Mouse (Mus musculus): ENCODE data around the gene Chchd2. TPM values are rescaled to one million over a fixed set of nuclear protein-coding genes. Genes with fewer than 3 reads are reported as not detected.
"Not testable (repeated sequence)": the region's sequence is repeated elsewhere in the genome, so short reads cannot be mapped to it uniquely, and the experiment has no call there.

Chchd2 gene
- polyA plus RNA-seq, 1 experiment from 2014 or later = 815 TPM

DNA sequence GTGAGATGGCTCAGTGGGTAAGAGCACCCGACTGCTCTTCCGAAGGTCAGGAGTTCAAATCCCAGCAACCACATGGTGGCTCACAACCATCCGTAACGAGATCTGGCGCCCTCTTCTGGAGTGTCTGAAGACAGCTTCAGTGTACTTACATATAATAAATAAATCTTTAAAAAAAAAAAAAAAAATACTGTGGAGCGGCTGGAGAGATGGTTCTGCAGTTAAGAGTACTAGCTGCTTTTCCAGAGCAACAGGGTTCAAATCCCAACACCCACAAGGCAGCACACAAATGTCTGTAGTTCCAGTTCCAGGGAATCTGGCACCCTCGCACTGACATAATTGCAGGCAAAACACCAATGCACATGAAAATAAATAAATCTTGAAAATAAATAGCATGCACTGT, 3.1 kb upstream of the Chchd2 start:
- ATAC-seq (ENCODE audit: low read depth); H3K4me2 ChIP-seq (ENCODE audit: low read depth, low read length); H3K9ac ChIP-seq (ENCODE audit: low read length); H3K36me3 ChIP-seq (ENCODE audit: control insufficient read depth, insufficient read depth, low read length); H3K4me3 ChIP-seq (ENCODE audit: low read length); H3K27ac ChIP-seq (ENCODE audit: low read length); H3K27me3 ChIP-seq (ENCODE audit: control insufficient read depth, insufficient read depth, low read depth, low read length); H3K4me1 ChIP-seq (replicated peaks; ENCODE audit: control insufficient read depth, insufficient read depth, low read length); H3K9me3 ChIP-seq (ENCODE audit: control insufficient read depth, low read length): not testable (repeated sequence)
- 86% methylated on average over 4 of the region's 7 CpGs for WGBS

DNA sequence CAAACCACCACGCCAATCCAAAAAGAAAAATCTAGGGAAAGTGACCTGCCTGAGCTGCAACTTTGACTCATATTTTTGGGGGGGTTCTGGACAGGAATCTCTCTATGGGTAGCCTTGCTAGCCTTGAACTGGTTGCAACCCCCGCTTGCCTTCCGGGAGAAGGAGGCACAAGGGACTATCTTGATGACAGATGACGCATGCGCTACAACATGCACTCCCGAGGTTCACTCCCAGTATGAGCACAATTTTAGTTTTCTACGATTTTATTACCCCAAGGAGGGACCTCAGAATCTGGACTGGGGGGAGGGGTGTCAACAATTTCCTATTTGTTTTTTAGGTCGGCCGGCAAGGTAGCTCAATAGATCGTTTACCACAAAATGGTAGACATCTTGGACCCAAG, 999 bp downstream of the Chchd2 start:
- H3K36me3 ChIP-seq (ENCODE audit: control insufficient read depth, insufficient read depth, low read length) = peaks cover 17% of the 10 kb centered on the region
- peaks cover 6% of the 10 kb centered on the region; the same call in 1 of the 2 replicates for H3K4me1 ChIP-seq (replicated peaks; ENCODE audit: control insufficient read depth, insufficient read depth, low read length)
- H3K27me3 ChIP-seq (ENCODE audit: control insufficient read depth, insufficient read depth, low read depth, low read length) = no peaks in the 10 kb centered on the region
- H3K9ac ChIP-seq (ENCODE audit: low read length) = peak overlapping the region; percentile 85
- peak overlapping the region; percentile 92 for H3K4me2 ChIP-seq (ENCODE audit: low read depth, low read length)
- no peaks in the 10 kb centered on the region for H3K9me3 ChIP-seq (ENCODE audit: control insufficient read depth, low read length)
- peak overlapping the region; percentile 74 for H3K4me3 ChIP-seq (ENCODE audit: low read length)
- H3K27ac ChIP-seq (ENCODE audit: low read length) = no peak overlapping the region
- ATAC-seq (ENCODE audit: low read depth) = no peak
- 24% methylated on average over 10 of the region's 10 CpGs for WGBS

DNA sequence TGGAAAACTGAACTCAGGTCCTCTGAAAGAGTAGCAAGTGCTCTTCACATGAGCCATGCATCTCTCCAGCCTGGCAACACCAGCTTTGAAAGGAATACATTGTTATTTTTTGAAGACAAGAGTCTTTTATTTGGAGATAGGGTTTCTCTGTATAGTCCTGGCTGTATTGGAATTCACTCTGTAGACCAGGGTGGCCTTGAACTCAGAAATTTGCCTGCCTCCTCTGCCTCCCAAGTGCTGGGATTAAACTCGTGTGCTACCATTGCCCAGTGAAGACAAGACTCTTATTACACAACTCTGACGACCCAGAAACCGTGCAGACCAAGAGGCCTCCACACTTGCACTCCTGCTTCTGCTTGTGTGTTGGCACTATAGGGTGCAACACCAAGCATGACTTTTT, 7.4 kb downstream of the Chchd2 start:
- Histone ChIP-seq H3K4me3 (ENCODE audit: low read length) (no peak overlapping the region), H3K4me2 (ENCODE audit: low read depth, low read length) (no peak overlapping the region), H3K9me3 (ENCODE audit: control insufficient read depth, low read length) (peaks cover 3% of the 10 kb centered on the region), H3K27me3 (ENCODE audit: control insufficient read depth, insufficient read depth, low read depth, low read length) (no peaks in the 10 kb centered on the region), H3K4me1 (replicated peaks; ENCODE audit: control insufficient read depth, insufficient read depth, low read length) (no peaks in the 10 kb centered on the region), H3K27ac (ENCODE audit: low read length) (no peak overlapping the region), H3K9ac (ENCODE audit: low read length) (no peak overlapping the region), H3K36me3 (ENCODE audit: control insufficient read depth, insufficient read depth, low read length) (peaks cover 25% of the 10 kb centered on the region)
- 65% methylated on average over 3 of the region's 3 CpGs for WGBS
- no peak for ATAC-seq (ENCODE audit: low read depth)

DNA sequence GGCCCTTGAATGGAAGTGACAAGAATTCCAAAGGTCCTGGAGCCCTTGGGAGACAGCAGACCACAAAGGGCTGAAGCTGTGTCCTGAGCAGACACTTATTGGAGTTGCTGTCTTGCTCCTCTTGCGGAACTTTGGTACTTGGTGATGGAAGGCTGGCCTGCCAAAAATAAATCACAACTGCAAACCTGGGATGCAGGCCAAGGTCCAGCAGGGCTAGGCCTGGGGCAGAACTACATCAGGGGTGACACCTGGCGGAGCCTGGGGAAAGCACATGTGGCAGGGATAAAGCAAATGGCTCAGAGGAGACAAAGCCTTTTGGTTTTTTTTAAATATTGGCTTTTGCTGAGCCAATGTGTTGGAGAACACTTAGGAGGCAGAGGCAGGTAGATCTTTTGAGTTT, 8.3 kb downstream of the Chchd2 start:
- Histone ChIP-seq H3K4me3 (ENCODE audit: low read length) (no peak overlapping the region), H3K27ac (ENCODE audit: low read length) (no peak overlapping the region), H3K4me1 (replicated peaks; ENCODE audit: control insufficient read depth, insufficient read depth, low read length) (no peaks in the 10 kb centered on the region), H3K4me2 (ENCODE audit: low read depth, low read length) (no peak overlapping the region), H3K36me3 (ENCODE audit: control insufficient read depth, insufficient read depth, low read length) (peaks cover 23% of the 10 kb centered on the region), H3K27me3 (ENCODE audit: control insufficient read depth, insufficient read depth, low read depth, low read length) (no peaks in the 10 kb centered on the region), H3K9me3 (ENCODE audit: control insufficient read depth, low read length) (peaks cover 3% of the 10 kb centered on the region), H3K9ac (ENCODE audit: low read length) (no peak overlapping the region)
- WGBS = 37% methylated on average over 2 of the region's 2 CpGs
- ATAC-seq (ENCODE audit: low read depth) = peak; percentile 60; the same call in 1 of the 2 replicates

DNA sequence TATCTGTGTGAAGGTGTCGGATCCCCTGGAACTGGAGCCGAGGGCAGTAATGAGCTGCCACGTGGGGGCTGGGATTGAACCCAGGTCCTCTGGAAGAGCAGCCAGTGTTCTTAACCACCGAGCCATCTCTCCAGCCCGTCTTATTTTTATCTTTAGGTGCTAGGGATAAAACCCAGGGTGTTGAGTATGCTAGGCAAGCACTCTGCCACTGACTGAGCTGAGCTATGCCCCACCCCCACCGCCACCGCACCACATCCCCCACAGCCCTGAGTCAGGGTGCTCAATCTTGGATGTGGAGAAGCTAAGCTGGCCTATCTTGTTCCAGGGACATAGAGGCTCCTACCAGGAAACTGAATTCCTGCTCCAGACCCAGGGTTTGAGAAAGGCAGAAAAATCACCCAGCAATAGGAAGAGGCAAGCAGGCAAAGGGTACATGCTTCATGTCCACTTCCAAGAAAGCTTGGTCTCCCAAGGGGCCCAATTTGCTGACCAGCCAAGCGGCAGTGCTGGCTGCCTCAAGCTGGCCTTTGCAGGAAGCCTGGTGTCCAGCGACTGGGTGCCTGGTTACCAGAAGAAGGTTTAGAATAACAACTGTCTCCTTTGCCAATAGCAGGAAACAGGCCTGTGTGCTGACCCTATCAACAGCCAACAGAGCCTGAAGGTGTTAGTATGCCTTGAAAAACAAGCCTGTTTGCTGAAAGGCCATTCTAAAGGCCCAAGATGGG, 9.4 kb downstream of the Chchd2 start:
- H3K4me1 ChIP-seq (replicated peaks; ENCODE audit: control insufficient read depth, insufficient read depth, low read length) = no peaks in the 10 kb centered on the region
- peaks cover 3% of the 10 kb centered on the region for H3K9me3 ChIP-seq (ENCODE audit: control insufficient read depth, low read length)
- H3K36me3 ChIP-seq (ENCODE audit: control insufficient read depth, insufficient read depth, low read length) = peaks cover 18% of the 10 kb centered on the region
- H3K27ac ChIP-seq (ENCODE audit: low read length) = no peak overlapping the region
- no peak overlapping the region for H3K4me3 ChIP-seq (ENCODE audit: low read length)
- ATAC-seq (ENCODE audit: low read depth) = no peak
- no peaks in the 10 kb centered on the region for H3K27me3 ChIP-seq (ENCODE audit: control insufficient read depth, insufficient read depth, low read depth, low read length)
- WGBS = 66% methylated on average over 9 of the region's 9 CpGs
- no peak overlapping the region for H3K9ac ChIP-seq (ENCODE audit: low read length)
- no peak overlapping the region for H3K4me2 ChIP-seq (ENCODE audit: low read depth, low read length)

DNA sequence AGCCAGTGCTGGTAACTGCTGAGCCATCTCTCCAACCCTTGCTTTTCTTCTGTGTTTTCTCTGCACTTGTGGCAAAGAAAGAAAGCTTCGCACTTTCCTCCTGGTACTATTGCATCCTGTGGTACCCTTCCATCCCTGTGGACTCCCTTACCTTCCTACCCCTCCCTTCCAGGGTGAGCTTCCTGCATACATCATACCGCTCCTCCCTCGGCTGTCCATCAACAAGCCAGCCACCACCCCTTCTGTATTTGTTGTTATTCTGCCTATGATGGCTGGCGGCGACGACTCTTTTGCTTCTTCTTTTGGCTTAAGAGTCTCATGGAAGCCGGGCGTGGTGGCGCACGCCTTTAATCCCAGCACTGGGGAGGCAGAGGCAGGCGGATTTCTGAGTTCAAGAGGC, 12.2 kb downstream of the Chchd2 start:
- Histone ChIP-seq H3K27ac (ENCODE audit: low read length) (no peak overlapping the region), H3K9ac (ENCODE audit: low read length) (no peak overlapping the region), H3K9me3 (ENCODE audit: control insufficient read depth, low read length) (peaks cover 3% of the 10 kb centered on the region), H3K27me3 (ENCODE audit: control insufficient read depth, insufficient read depth, low read depth, low read length) (no peaks in the 10 kb centered on the region), H3K36me3 (ENCODE audit: control insufficient read depth, insufficient read depth, low read length) (no peaks in the 10 kb centered on the region), H3K4me3 (ENCODE audit: low read length) (no peak overlapping the region), H3K4me1 (replicated peaks; ENCODE audit: control insufficient read depth, insufficient read depth, low read length) (no peaks in the 10 kb centered on the region), H3K4me2 (ENCODE audit: low read depth, low read length) (no peak overlapping the region)
- WGBS = 72% methylated on average over 11 of the region's 11 CpGs
- no peak for ATAC-seq (ENCODE audit: low read depth)

DNA sequence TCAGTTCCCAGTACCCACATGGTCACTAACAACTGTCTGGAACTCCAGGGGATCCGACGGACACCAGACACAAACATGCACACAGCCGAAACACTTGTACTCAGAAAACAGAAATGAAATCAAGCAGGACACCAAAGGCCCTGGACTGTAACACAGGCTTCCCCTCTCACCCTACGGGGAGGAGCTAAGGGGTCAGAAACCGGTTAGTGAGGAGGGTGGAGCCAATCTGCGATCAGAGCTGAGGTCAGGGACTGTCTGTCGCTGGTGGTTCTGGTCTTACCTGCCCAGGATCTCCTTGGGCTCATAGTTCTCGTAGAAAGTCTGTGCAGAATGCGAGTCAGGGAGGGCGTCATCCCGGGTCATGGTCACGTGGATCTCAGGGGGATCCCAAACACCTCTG, 13.3 kb downstream of the Chchd2 start:
- Histone ChIP-seq H3K27me3 (ENCODE audit: control insufficient read depth, insufficient read depth, low read depth, low read length) (no peaks in the 10 kb centered on the region), H3K9ac (ENCODE audit: low read length) (no peak overlapping the region), H3K4me3 (ENCODE audit: low read length) (no peak overlapping the region), H3K36me3 (ENCODE audit: control insufficient read depth, insufficient read depth, low read length) (no peaks in the 10 kb centered on the region), H3K9me3 (ENCODE audit: control insufficient read depth, low read length) (peaks cover 3% of the 10 kb centered on the region), H3K4me1 (replicated peaks; ENCODE audit: control insufficient read depth, insufficient read depth, low read length) (no peaks in the 10 kb centered on the region), H3K4me2 (ENCODE audit: low read depth, low read length) (no peak overlapping the region), H3K27ac (ENCODE audit: low read length) (no peak overlapping the region)
- no peak for ATAC-seq (ENCODE audit: low read depth)
- WGBS = 77% methylated on average over 12 of the region's 12 CpGs

DNA sequence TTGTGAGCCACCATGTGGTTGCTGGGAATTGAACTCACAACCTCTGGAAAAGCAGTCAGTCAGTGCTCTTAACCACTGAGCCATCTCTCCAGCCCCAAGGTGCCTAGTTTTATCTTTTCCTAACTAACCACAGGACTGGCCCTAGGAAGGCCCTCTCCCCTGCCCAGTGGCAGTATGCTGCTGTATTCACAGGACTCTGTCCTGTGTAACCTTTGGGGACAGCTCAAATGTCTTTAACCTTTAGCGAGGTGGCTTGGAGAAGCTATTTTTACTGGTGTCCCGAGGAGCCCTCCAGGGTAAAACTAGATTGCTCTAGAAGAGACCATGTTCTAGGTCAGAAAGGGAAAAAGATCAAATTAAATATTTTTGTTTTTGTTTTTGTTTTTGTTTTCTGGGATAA, 16.0 kb downstream of the Chchd2 start:
- Histone ChIP-seq H3K4me1 (replicated peaks; ENCODE audit: control insufficient read depth, insufficient read depth, low read length) (no peaks in the 10 kb centered on the region), H3K4me2 (ENCODE audit: low read depth, low read length) (no peak overlapping the region), H3K27ac (ENCODE audit: low read length) (no peak overlapping the region), H3K4me3 (ENCODE audit: low read length) (no peak overlapping the region), H3K9me3 (ENCODE audit: control insufficient read depth, low read length) (no peaks in the 10 kb centered on the region), H3K9ac (ENCODE audit: low read length) (no peak overlapping the region), H3K27me3 (ENCODE audit: control insufficient read depth, insufficient read depth, low read depth, low read length) (no peaks in the 10 kb centered on the region), H3K36me3 (ENCODE audit: control insufficient read depth, insufficient read depth, low read length) (no peaks in the 10 kb centered on the region)
- 80% methylated on average over 2 of the region's 2 CpGs for WGBS
- ATAC-seq (ENCODE audit: low read depth) = no peak

DNA sequence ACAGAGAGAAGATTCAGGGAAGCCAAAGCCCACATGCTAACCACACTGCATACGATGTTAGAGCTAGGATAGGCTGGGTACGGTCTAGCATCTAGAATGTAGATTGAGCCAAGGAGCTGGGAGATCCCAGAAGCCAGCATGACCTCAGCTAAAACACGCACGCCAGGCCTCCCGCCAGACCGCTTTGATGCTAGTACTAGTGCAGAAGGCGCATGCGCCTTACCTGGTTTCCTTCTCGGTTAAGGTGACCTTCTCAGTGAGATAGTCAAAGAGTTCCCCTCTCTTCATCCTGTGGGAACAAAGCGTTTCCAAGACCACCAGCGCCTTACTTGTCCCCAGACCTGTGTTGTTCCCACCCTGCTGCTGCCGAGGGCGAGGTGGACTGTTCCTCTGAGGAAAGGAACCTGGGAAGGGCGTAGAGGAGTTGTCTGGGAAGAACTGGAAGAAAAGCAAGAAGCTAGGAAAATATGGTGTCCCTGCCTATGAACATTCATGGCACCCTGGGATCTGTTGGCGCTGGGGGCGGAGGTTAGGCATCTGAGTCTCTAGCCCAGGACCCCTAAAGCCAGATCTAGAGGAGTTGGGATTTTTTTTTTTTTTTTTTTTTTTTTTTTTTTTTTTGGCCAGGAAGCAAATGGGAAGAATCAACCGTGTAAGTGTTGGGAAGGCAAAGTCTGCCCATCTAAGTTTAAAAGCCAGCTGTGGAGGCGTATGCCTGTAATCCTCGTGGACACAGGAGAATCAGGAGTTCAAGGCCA, 17.9 kb downstream of the Chchd2 start:
- 85% methylated on average over 19 of the region's 19 CpGs for WGBS
- Histone ChIP-seq H3K4me3 (ENCODE audit: low read length) (no peak overlapping the region), H3K4me2 (ENCODE audit: low read depth, low read length) (no peak overlapping the region), H3K36me3 (ENCODE audit: control insufficient read depth, insufficient read depth, low read length) (no peaks in the 10 kb centered on the region), H3K27ac (ENCODE audit: low read length) (no peak overlapping the region), H3K27me3 (ENCODE audit: control insufficient read depth, insufficient read depth, low read depth, low read length) (no peaks in the 10 kb centered on the region), H3K9me3 (ENCODE audit: control insufficient read depth, low read length) (no peaks in the 10 kb centered on the region), H3K4me1 (replicated peaks; ENCODE audit: control insufficient read depth, insufficient read depth, low read length) (no peaks in the 10 kb centered on the region), H3K9ac (ENCODE audit: low read length) (no peak overlapping the region)
- no peak for ATAC-seq (ENCODE audit: low read depth)
